Mouse (Mus musculus) embryonic fibroblast, embryonic 13.5 days (primary cell): ENCODE measurements around the gene Astn2. TPM values are rescaled to one million over a fixed set of nuclear protein-coding genes. Genes with fewer than 3 reads are reported as not detected.

Source experiments
- H3K27ac ChIP-seq: 2 replicates; pipeline ENCODE4 v1.5.1; 2012; ENCODE audit warnings: low read length, control low read depth, inconsistent platforms; ENCODE audit not compliant: insufficient read depth
- H3K4me1 ChIP-seq: 2 replicates; pipeline ENCODE4 v1.6.1; 2011; ENCODE audit warnings: low read length; ENCODE audit not compliant: control insufficient read depth, insufficient read depth
- H3K4me3 ChIP-seq: 2 replicates; pipeline ENCODE4 v1.5.1; 2011; ENCODE audit warnings: mild to moderate bottlenecking, control low read depth, low read length; ENCODE audit not compliant: insufficient read depth
- CTCF ChIP-seq: IDR thresholded peaks from 2 replicates; pipeline ENCODE4 v1.5.1; 2011; ENCODE audit warnings: mild to moderate bottlenecking, control low read depth, low read length, moderate library complexity, borderline replicate concordance; ENCODE audit not compliant: insufficient read depth
- POLR2A ChIP-seq: IDR thresholded peaks from 2 replicates; pipeline ENCODE4 v1.6.1; 2011; ENCODE audit warnings: low read depth, mild to moderate bottlenecking, control low read depth, low read length, moderate library complexity
- polyA plus RNA-seq: library from polyadenylated mRNA; stranded (reverse); fragments of >200 nt; gene quantifications from 2 replicates; pipeline ENCODE4 v1.2.4, GENCODE M21; 2011; ENCODE audit warnings: low read depth; ENCODE audit not compliant: missing spikeins, insufficient read length

Astn2 gene
- polyA plus RNA-seq, 1 experiment, result 4.2 TPM

DNA sequence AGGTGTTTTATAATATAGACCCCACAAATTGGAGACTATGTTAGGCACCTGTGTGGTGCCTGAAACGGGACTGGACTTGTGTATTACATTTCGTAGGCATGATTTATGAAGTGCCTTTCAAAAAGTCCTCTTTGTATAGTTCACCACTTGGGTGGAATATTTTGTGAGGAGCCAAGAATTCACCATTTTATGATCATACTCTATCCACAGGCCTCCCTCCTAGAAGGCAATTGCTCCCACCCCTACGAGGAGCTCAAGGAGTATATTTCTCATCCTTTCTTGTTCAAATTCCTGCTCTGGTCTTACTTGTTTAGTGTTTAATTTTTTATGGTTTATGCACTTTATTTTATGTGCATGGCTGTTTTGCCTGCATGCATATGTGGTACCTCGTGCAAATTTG lies 1021.3 kb downstream of the Astn2 start:
- TF ChIP-seq POLR2A, result no peak
- TF ChIP-seq CTCF, result no peak
- no peak overlapping the region for H3K27ac ChIP-seq
- no peak overlapping the region for H3K4me3 ChIP-seq
- no peaks in the 10 kb centered on the region for H3K4me1 ChIP-seq

DNA sequence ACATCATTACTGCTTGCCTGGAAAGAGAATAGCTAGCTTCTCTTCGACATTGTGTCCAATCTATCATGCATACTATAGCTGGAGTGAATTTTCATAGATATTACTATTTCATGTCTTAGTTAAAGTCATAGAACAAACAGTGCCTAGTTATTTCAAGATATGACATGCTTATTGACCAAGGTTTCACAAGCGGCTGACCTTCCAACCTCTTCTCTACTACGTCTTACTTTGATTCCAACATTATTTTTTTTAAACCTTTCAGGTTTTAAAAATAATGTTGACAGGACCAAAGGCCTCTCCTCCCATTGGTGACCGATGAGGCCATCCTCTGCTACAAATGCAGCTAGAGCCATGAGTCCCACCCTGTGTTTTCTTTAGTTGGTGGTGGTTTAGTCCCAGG lies 1025.0 kb downstream of the Astn2 start:
- TF ChIP-seq POLR2A (no peak), CTCF (no peak)
- no peaks in the 10 kb centered on the region for H3K4me1 ChIP-seq
- H3K27ac ChIP-seq, result no peak overlapping the region
- H3K4me3 ChIP-seq, result no peak overlapping the region

DNA sequence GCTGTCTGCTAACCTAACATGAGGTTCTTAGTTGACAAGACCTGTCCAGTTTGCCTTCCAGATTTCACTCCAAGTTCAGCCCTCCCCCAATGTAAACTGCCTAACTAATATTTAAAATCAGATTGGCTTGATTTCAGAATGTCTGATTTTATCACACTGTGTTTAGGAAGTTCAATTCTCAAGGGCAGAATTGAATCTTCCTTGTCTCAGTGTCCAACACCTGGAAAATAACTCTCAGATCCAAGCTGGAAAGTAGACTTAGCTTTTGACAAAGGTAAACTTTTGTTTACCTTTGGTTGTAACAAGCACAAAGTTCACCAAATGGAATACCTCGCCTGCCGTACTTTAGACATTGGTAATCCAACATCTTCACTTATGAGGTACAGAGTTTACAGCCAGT lies 1027.8 kb downstream of the Astn2 start:
- TF ChIP-seq POLR2A, result no peak
- no peak for TF ChIP-seq CTCF
- Histone ChIP-seq H3K4me3 (no peak overlapping the region), H3K27ac (no peak overlapping the region), H3K4me1 (no peaks in the 10 kb centered on the region)

DNA sequence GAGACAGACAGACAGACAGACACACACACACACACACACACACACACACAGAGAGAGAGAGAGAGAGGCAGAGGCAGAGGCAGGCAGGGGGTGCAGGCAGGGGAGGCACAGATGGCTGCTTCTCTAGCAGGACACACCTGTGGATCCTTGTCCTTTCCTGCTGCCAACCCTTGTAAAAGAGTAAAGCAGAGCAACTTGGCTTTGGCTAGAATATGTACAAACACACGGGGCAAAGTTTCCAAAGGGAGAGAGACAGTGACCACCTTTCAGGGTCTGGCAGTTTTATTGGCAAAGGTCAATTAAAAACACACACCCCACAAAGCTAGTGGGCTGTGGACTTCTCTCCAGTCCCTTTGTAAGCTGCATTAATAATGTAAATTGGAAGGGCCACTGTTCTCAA lies 1030.6 kb downstream of the Astn2 start:
- Histone ChIP-seq H3K4me1 (no peaks in the 10 kb centered on the region), H3K27ac (no peak overlapping the region), H3K4me3 (no peak overlapping the region)
- TF ChIP-seq CTCF, result no peak

DNA sequence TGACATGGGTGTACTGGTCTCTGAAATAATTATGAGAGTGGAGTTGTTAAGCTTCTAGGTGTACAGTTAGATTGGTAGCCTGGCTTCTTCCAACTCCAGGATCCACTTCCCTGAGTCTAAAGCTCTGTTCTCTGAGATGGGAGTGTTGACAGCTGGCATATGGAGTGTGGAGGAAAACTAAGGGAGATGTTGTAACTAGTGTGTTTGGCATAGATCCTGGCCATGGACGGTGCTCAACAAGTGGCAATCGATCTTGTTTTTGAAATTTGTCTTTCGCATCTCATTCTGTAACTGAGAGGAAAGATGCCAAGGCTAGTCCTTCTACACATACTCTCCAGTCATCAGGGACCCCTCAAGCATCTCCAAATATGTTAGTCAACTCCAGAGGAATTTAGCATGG lies 1031.7 kb downstream of the Astn2 start:
- TF ChIP-seq CTCF (no peak), POLR2A (no peak)
- no peak overlapping the region for H3K27ac ChIP-seq

DNA sequence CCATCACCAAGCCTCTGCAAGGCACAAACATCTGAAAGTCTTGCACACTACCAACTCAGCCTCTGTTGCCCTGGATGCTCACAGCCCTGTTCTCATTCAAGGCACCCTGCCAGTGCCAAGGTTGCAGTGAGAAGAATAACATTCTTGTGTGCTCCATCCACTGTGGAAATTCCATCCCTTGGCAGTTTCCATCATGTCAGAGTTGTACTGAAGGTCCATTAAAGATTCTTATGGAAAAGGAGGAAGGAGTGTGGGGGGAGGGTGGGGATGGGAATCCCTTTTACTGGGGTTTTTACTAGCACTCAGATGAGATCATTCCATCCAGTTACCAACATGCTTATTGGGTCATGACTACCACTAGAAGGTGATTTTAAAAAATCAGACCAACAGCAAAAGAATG lies 1037.3 kb downstream of the Astn2 start:
- Histone ChIP-seq H3K4me3 (no peak overlapping the region), H3K27ac (no peak overlapping the region), H3K4me1 (no peaks in the 10 kb centered on the region)
- TF ChIP-seq POLR2A, result no peak
- TF ChIP-seq CTCF, result no peak

More for the DNA sequence above, 1031.7 kb downstream of the Astn2 start:
- H3K4me3 ChIP-seq, result no peak overlapping the region
- H3K4me1 ChIP-seq, result no peaks in the 10 kb centered on the region

DNA sequence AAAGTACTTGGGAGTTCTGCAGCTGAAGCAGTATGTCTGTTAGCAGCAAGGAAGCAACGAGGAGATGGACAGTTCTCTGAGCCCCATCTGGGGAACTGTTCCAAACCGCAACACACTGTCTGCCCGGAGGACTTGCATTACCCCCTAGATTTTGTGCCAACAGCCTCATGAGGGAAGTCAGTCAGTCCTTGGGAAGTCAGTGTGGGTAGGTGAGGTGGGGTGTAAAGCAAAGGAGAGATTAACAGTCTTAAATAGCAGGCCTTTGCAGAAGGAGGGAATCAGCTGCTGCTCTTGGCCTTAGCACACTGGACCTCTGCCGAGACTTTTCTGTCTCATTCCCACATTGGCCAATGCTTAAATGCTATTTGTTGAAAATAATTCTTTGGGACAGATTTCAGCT lies 1049.8 kb downstream of the Astn2 start:
- TF ChIP-seq CTCF, result no peak
- no peak for TF ChIP-seq POLR2A
- Histone ChIP-seq H3K4me1 (no peaks in the 10 kb centered on the region), H3K4me3 (no peak overlapping the region), H3K27ac (no peak overlapping the region)

DNA sequence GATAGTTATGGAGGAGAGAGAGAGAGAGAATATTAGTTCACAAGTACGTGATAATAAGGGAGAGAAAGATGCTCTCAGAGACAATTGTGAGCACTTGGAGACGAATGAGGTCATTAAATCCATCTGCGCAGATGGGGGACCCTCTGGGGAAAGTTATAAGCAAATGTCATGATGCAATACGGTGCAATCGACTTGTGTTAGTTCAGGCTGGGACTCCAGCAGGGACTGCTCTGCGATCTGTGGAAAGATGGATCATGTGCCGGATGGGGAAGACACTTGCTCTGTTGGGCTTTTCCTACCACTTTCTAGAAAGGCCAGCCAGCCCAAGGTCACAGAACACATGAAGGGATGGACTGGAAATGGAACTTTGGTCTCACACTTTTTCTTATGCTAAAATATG lies 1053.9 kb downstream of the Astn2 start:
- H3K4me1 ChIP-seq, result no peaks in the 10 kb centered on the region
- H3K4me3 ChIP-seq, result no peak overlapping the region
- no peak for TF ChIP-seq CTCF
- no peak for TF ChIP-seq POLR2A
- no peak overlapping the region for H3K27ac ChIP-seq

DNA sequence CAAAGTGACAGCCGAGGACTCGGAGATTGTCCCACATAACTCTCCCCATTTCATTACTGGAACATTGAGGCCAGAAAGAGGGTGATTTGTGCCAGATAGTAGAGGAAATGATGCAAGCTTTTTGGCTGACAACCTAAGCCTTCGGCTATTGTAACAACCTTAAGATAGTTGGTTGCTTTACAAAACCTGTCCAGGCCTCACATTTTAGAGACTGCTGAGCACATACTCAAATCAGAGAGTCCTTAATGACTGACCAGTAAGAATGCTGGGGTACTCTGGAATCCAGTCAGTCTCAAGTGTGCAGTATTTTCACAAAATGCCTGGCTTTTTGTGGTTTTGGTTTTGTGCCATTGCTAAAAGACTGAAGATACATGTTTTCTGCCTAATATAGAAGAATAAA lies 1062.6 kb downstream of the Astn2 start:
- no peak overlapping the region for H3K4me3 ChIP-seq
- TF ChIP-seq CTCF (no peak), POLR2A (no peak)
- H3K27ac ChIP-seq, result peak overlapping the region; percentile 99
- H3K4me1 ChIP-seq, result peaks cover 5% of the 10 kb centered on the region

DNA sequence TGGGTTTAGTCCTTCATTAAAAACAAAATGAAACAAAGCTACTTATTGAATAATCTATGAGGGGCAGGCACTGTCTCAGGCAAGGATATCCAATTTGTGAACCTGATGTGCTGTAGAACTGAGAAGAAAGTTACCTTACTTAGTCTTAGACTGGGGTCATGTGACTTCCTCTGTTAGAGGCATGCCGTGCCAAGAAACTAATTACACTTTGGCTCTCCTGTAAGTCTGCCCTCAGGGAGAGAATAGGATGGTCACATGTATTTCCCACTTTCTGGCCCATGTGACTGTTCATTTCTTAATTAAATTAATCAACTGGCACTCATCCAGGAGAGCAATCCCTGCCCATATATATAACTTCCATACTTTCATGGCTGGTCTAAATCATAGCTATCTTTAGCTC lies 1070.7 kb downstream of the Astn2 start:
- TF ChIP-seq POLR2A, result no peak
- no peak for TF ChIP-seq CTCF
- no peak overlapping the region for H3K4me3 ChIP-seq
- H3K4me1 ChIP-seq, result no peaks in the 10 kb centered on the region
- H3K27ac ChIP-seq, result no peak overlapping the region
